Mouse (Mus musculus) urinary bladder, adult 18-20 months (tissue): Measurements from ENCODE around the gene Ugp2.

Source experiments
- DNase-seq, 2 experiments: peaks; one replicate each; pipeline ENCODE4 v3.0.0; 2022; ENCODE audit warnings: low spot score in 2 of 2, mixed read lengths in 2 of 2

Gene Ugp2

DNA sequence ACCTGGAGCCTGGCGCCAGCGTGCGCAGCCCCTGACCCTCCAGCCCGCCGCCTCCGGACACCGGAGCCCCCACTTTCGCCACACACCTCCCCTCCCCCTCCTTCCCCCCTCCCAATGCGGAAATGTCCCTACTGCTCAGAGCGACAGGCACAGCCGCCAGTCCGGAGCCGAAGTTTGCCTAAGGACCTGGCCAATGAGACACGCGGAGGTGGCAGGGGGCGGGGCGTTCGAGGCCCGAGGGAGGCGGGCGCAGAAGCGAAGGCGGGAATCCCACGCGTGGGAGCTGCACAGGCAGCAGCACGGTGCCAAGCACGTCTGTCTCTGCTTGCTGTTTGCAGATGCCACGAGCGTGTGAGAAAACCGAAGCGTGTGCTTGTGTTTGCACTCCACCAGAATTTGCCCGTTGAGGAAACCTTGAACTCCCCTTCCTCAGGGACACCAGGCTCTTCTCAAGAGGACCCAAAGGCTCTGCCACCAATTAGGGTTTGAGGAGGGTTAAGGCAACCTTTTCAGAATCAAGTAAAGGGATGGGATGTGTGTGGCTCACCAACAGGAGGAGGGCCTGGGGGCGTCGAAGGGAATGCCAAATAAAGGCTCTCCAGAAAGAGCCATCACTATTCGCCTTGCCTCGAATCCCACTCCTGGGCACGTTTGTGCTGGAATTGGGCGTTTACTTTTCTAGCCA, at the start of gene Ugp2:
Ugp2 (minus strand) TSS at position 80 of the 685 bp plus-strand sequence.
- DNase-seq = peak; percentile 96 to 97

DNA sequence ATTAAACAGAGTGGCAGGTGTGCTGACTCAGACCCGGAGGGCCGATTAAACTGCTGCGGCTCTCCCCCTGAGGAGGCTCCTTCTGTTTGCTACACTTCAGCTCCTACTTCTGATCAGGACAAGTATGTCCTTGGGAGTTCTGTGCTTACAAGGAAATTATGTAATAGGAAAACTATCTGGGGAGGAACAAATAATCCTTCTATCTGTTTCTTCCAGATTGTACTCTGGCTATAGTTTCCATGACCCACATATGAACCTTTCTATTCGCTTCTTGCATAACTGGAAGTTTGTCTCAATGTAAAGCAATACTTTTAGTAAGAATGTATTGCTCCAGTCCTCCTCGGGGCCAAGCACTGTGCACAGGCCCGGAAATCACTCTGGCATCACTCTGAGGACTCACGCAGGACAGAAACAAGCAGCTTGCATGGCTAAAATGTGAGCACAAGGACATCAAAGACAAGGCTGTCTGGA, 43.9 kb upstream of the Ugp2 start:
- no peak for DNase-seq

- no peak for DNase-seq
These were observed 35.7 kb upstream of the Ugp2 start for GRCm38 (mm10) chr11:21406668-21407067.

DNA sequence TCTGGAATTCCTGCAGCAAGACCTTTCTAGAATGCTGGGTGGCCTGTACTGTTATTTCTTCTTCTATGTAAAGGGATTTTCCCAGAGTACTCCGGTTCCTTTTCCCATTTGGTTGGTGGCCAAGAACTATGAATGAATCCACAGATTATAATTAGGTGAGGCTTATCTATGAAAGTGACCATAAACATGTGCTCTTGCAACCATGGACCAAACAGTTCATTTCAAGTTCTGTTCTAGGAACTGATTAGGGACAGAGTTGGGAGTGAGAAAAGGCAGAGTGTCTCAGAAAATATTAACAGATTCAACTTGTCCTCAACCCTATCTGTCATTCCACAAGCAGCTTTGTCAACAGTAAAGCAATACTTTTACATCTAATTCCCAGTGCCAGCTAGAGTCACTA, 35.1 kb upstream of the Ugp2 start:
- no peak for DNase-seq

- no peak for DNase-seq
These were observed 32.9 kb upstream of the Ugp2 start for GRCm38 (mm10) chr11:21403877-21404276.

DNA sequence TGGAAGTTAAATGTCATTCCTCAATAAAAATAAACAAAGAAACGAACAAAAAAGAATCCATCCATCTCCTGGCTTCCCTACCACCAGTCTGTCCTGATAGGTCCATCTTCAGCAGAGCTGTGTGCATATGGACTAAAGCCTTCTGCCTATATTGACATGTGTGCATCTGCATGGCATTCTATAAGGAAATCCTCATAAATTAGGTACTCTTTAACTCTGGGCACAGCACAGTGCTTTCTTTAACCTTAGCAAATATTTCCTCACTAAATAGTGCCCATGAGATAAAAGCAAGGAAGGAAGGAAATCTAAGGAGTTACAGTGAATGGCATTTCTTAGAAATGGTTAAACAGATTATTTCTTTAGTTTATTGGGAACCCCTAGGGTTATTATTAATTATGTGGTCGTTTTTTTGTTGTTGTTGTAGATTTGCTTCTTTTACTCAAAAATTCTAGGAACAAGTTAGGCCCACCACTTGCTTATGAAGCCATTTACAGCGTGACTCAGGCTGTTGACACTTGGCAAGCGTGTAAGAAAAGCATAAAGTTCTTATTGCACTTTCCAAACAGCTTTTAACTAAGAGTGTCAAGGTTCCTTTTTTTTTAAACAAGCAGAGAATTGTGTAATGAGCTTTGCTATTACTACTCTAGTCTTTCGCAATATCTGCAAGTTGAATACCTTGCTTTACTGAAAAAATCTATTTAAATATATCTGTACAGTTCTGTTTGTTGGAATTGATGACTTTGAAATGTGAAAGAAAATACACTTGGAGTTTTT, 31.7 kb upstream of the Ugp2 start:
- no peak for DNase-seq

DNA sequence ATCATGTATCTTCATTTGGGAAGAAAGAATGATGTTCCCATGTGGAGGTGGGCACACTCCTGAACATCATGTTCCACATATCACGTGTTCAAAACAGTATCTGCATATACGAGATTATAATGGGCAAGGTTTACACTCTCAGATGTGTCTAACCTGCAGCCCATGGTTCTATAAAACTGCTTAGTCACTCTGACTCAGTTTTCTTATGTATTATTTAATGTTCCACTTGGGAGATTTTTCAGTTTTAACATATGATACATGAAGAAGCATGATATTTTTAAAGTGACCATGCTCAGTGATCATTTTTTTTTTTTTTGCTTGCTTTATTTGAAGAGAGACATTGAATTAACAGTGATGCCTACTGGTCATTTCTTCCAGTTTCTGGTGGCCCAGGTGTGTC, 30.2 kb upstream of the Ugp2 start:
- no peak for DNase-seq

DNA sequence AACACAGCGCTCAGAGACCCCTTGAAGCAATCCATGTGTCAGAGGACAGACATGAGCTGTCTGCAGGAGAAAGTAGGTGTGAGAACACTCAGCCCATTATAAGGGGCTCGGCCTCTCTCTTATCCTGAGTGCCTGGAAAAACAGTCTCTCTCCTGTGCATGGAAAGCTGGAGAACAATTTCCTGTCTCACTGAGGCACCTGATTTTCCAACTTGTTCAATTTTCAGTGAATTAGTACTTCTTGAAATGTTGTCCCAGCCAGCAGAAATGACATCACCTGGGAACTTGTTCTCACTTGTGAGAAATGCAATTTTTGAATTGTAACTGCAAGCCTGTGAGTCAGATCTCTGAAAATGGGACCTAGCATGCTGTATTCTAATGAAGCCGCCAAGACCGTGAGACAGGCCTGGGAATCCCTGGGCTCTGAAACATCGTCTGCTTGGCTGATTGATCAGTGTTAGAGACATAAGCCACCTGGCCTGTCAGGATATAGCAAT, 28.2 kb upstream of the Ugp2 start:
- DNase-seq = peak; percentile 9 to 11

GRCm38 (mm10) chr11:21398464-21398863, 27.5 kb upstream of the Ugp2 start:
- DNase-seq = peak in 1 of 2 experiments; percentile 8

DNA sequence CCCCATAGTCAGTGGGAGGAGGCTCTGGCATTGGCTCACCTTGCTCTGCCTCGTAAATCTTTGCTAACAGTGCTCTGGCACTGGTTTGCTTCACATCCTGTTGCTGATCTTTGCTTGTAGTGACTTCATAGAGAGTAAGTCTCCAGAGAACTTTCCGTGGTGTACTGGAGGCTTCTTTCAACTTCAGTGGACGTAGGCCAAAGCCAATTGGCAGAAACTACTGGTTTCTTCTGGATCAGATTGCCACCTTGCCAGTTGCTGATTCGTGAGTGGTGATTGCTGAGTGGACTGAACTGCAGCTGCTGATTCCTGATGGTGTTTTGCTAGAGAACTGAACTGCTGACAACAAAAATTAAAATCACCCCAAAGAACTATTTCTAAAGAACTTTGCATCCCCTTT, 15.8 kb upstream of the Ugp2 start:
- no peak for DNase-seq

- DNase-seq = no peak
These were observed 3.1 kb upstream of the Ugp2 start for GRCm38 (mm10) chr11:21374096-21374495.

DNA sequence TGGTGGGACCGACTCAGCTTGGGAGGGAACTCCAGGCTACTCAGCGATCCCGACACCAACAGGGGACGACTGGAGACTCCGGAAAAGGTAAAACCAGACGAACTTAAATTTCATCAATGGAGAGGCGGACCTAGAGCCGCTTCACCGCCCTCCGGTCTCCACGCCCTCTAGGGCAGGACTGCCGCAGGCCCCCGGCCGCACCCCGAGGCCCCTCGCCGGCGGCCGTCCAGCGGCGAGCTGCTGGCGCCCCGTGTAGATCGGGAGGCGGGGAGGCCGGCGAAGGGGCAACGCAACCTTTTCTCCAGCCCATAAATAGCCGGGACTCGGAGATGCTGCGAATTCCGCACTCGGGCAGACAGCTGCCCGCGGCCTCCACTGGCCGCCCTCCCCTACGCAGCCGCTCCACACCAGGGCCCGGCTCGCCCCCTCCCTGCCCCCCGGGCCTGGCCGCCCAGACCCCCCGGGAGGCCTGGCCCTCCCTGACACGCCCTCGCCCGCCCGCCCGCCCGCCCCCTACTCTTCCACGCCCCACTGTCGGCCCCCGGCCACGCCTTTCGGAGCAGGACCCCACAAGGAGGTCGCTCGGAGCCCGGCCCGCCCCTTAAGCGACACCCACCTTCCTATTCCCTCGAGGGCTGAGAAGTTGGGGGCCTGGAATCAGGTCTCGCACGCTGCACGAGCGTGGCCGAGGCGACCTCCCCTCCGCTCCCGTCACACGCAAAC, 441 bp downstream of the Ugp2 start:
- DNase-seq = peak; percentile 66 to 80

DNA sequence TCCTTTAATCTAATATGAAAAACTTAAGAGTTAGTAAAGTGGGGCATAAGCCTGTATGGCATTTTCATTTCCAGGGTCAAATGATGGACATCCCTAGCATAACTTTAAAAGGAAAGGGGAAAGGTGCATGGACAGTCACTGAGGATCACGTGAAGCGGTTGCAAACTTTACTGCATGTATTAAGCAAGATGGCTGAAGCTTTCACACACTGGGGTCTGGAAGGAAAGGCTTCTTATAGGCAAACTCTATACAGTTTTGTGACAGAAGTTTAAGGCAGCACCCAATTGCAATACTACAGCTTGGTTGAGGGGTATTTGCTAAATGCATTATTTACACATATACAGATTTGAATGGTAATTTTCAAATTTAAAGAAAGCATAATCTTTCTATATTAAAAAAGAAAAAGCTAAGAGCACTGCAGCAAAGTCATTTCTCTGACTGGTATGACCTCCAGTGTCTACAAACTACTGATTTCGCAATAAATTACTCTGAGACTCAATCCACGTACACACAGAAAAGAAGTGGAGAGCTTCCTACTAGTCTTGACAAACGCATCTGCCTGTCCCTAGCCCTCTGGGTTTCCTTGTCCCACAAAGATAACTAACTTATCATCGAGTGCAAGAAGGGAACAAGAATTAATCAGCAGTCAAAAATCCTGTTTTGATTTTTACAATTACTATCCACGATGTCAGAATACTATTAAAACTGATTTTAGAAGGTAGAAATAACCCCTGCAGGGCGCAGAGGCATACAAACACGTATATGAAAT, 1.6 kb downstream of the Ugp2 start:
- DNase-seq = no peak

GRCm38 (mm10) chr11:21368466-21368865, 2.5 kb downstream of the Ugp2 start:
- no peak for DNase-seq

DNA sequence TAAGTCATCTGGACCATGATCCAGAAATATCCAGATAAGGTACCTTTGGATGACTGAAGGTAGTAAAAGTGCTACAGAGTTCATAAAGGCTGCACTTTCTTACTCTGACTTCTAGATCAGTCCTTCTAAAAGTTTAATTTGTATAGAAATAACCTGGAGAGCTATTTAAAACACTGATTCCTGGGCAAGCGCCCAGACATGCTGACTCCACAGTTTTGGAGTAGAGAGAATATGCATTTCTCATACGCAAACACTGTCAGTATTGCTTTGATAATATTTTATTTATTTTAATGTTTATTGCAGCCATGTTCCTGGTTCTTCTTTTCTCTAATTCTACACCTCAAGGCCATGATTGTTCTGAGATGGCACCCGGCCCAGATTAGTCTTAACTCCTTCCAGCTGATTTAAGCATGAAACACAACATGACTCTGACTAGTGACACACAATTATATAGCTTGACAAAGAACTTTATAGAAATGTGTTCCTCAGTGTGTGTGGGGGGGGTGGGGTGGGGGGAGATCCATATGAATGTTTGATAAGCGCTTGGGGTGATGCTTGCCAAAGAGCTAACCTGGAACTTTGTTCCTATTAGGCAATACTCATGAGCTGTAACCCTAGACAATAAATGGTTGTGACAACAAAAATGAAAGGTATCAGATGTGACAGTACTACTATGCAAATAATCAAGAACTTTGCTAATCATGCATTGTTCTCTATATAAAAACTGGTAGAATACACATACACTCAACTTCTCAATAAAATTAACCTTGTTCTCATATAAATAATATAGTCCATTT, 7.7 kb downstream of the Ugp2 start:
- no peak for DNase-seq

DNA sequence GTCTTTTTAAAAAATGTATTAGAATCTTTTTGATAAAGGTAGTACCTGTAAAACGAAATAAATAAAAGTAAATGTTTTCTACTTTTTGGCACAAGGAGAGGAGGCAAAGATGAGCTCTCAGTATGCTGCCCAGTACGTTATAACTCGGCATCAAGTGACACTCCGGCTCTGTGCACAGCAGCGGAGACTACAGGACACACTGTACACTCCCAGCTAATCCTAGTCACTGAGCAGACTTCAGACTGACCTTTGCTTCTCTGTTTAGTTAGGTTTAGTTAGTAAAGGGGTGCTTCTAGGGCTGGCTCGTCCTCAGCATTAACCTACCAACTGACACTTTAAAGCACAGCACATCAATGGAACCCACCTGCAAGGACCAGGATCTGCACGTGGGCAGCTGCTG, 19.7 kb downstream of the Ugp2 start:
- DNase-seq = no peak

DNA sequence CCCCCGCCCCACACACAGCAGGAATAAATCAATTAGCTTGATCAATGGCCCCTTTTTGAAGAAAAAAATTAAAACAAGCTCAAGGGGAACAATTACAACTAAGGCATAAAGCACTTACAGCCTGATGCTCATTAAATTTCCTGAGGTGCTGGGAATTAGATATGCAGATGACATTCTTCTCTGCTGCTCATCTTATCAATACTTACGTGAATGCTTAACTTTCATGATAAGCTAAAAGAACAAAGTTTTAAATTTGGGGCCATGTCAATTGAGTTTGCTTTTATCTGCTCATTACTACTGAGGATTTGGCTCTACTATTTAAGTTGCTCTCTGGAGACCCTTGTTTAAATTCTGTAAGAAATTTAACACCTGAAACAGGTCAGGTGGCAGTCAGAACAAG, 22.1 kb downstream of the Ugp2 start:
- no peak for DNase-seq

DNA sequence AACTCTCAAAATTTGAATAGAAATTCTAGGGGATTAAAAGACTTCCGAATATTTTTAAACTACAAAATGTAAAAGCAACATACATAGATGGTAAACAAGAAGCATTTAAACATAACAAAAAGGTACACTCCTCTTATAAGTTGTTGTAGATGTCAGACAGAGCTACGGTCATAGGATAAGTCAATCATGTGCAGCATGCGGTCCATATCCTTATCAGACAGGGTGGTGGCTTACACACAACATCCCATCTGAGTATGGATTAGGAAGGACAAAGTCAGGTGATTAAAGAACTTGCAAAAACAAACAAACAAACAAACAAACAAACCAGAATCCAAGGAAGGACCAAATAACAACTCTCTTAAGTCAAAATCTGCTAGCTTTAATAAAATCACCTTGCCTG, 25.0 kb downstream of the Ugp2 start:
- DNase-seq = no peak

DNA sequence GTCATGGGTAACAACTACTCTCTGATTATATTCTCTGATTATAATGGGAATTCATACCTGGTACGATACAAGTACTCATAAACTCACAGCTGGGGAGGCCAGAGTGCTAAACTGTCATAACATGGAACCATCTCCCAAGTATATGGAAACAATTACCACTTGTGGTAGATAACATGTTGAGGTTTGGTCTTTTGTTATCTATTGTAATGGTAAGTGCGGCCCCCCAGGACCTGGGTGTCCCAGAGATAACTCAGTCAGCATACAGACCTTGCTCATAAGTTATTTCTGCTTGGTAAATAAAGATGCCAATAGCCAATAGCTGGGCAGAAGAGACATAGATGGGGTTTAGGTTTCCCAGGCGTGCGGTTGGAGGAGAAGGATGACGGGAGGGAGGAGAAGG, 27.5 kb downstream of the Ugp2 start:
- DNase-seq = no peak

DNA sequence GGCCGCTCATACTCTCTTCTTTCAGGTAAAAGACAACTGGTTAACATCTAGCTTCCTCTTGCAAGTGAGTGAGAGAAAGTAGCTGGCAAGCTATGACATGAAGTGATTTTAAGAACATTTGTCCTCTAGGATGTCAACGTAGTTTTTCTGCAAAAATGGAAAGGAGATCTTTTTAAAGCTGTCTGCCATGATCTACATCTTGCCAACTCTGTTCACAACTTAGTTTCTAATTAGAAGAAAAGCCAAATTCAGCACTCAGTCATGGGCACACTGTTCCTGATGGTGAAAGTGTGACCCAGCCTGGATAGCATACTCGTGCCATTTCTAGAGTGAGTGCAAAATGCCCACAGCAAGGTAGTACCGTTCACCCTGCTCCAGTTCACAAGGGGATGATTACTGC, 31.9 kb downstream of the Ugp2 start:
- no peak for DNase-seq

DNA sequence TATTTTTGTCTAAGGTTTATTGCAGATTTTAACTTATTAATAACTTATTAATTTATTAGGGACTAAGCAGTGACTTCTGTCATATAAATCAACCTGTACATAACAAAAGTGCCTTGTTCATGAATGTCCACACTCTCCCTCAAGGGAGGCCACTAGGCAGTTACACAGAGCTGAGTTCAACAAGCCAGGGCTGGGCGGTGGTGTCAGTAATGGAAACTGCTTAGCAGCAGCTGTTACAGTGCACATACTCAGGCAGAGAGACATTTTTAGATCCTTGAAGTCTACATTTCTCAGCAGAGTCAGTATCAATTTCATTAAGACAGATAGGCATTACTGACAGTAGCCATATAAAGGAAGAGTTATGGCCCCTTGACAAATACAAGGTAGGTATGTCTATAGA, 33.1 kb downstream of the Ugp2 start:
- DNase-seq = no peak
